Mouse (Mus musculus): Measurements from ENCODE around the gene Marc1. TPM values are rescaled to one million over a fixed set of nuclear protein-coding genes. Genes with fewer than 3 reads are reported as not detected.

Marc1 gene
- polyA plus RNA-seq, 1 experiment, result not detected

- no peaks in the 10 kb centered on the region for H3K27me3 ChIP-seq (ENCODE audit: control insufficient read depth, insufficient read depth, insufficient read length)
- no peaks in the 10 kb centered on the region for H3K36me3 ChIP-seq (ENCODE audit: control insufficient read depth, insufficient read depth)
- no peak overlapping the region for H3ac ChIP-seq (ENCODE audit: control insufficient read depth, insufficient read length)
- H3K4me3 ChIP-seq, result no peak overlapping the region
- TF ChIP-seq TCF3 (IDR thresholded peaks at IDR 0.05; ENCODE audit: insufficient read length, low read depth) (no peak), MAX (IDR thresholded peaks at IDR 0.05; ENCODE audit: low read depth) (no peak), MYOG (IDR thresholded peaks at IDR 0.05; ENCODE audit: control insufficient read depth in 1 of 3, insufficient read depth in 1 of 3, insufficient read length in 2 of 3, low read depth in 2 of 3) (no peak), SRF (IDR thresholded peaks at IDR 0.05; ENCODE audit: control insufficient read depth, insufficient read length, low read depth) (no peak), USF1 (IDR thresholded peaks at IDR 0.05; ENCODE audit: low read depth) (no peak), REST (IDR thresholded peaks at IDR 0.05; ENCODE audit: insufficient read depth, insufficient read length) (no peak), MYOD1 (IDR thresholded peaks at IDR 0.05; ENCODE audit: control insufficient read depth in 1 of 3, insufficient read length in 2 of 3, low read depth in 2 of 3) (no peak), E2F4 (IDR thresholded peaks at IDR 0.05; ENCODE audit: insufficient read depth) (no peak), CEBPB (IDR thresholded peaks at IDR 0.05; ENCODE audit: insufficient read depth, poor library complexity, severe bottlenecking) (no peak), POLR2AphosphoS2 (IDR thresholded peaks at IDR 0.05; ENCODE audit: insufficient read length, low read depth) (no peak), POLR2A (IDR thresholded peaks at IDR 0.05; ENCODE audit: insufficient read length, low read depth) (no peak), TCF12 (IDR thresholded peaks at IDR 0.05; ENCODE audit: insufficient read depth, poor library complexity, severe bottlenecking) (no peak)
- H3K4me2 ChIP-seq (ENCODE audit: low read depth), result no peak overlapping the region
- no peaks in the 10 kb centered on the region for H3K79me2 ChIP-seq (ENCODE audit: control insufficient read depth, insufficient read depth)
Measured at GRCm38 (mm10) chr1:184762941-184763340, 48.2 kb downstream of the Marc1 start.

- no peaks in the 10 kb centered on the region for H3K36me3 ChIP-seq (ENCODE audit: control insufficient read depth, insufficient read depth)
- TF ChIP-seq REST (IDR thresholded peaks at IDR 0.05; ENCODE audit: insufficient read depth, insufficient read length) (no peak), POLR2AphosphoS2 (IDR thresholded peaks at IDR 0.05; ENCODE audit: insufficient read length, low read depth) (no peak), SRF (IDR thresholded peaks at IDR 0.05; ENCODE audit: control insufficient read depth, insufficient read length, low read depth) (no peak), CEBPB (IDR thresholded peaks at IDR 0.05; ENCODE audit: insufficient read depth, poor library complexity, severe bottlenecking) (peak; percentile 48; the same call in 1 of the 2 replicates), MYOG (IDR thresholded peaks at IDR 0.05; ENCODE audit: control insufficient read depth in 1 of 3, insufficient read depth in 1 of 3, insufficient read length in 2 of 3, low read depth in 2 of 3) (no peak), POLR2A (IDR thresholded peaks at IDR 0.05; ENCODE audit: insufficient read length, low read depth) (no peak), MYOD1 (IDR thresholded peaks at IDR 0.05; ENCODE audit: control insufficient read depth in 1 of 3, insufficient read length in 2 of 3, low read depth in 2 of 3) (no peak), MAX (IDR thresholded peaks at IDR 0.05; ENCODE audit: low read depth) (no peak), TCF3 (IDR thresholded peaks at IDR 0.05; ENCODE audit: insufficient read length, low read depth) (no peak)
- H3ac ChIP-seq (ENCODE audit: control insufficient read depth, insufficient read length), result no peak overlapping the region
- H3K4me2 ChIP-seq (ENCODE audit: low read depth), result no peak overlapping the region
- H3K27me3 ChIP-seq (ENCODE audit: control insufficient read depth, insufficient read depth, insufficient read length), result no peaks in the 10 kb centered on the region
- H3K79me2 ChIP-seq (ENCODE audit: control insufficient read depth, insufficient read depth), result no peaks in the 10 kb centered on the region
- no peak overlapping the region for H3K4me3 ChIP-seq
Measured at GRCm38 (mm10) chr1:184761988-184762387, 49.1 kb downstream of the Marc1 start.

- Histone ChIP-seq H3K27me3 (ENCODE audit: control insufficient read depth, insufficient read depth, insufficient read length) (no peaks in the 10 kb centered on the region), H3K36me3 (ENCODE audit: control insufficient read depth, insufficient read depth) (no peaks in the 10 kb centered on the region), H3ac (ENCODE audit: control insufficient read depth, insufficient read length) (no peak overlapping the region), H3K4me2 (ENCODE audit: low read depth) (peak overlapping the region; percentile 1), H3K79me2 (ENCODE audit: control insufficient read depth, insufficient read depth) (no peaks in the 10 kb centered on the region), H3K4me3 (no peak overlapping the region)
- TF ChIP-seq SRF (IDR thresholded peaks at IDR 0.05; ENCODE audit: control insufficient read depth, insufficient read length, low read depth) (no peak), TCF12 (IDR thresholded peaks at IDR 0.05; ENCODE audit: insufficient read depth, poor library complexity, severe bottlenecking) (no peak), MAX (IDR thresholded peaks at IDR 0.05; ENCODE audit: low read depth) (no peak), MYOG (IDR thresholded peaks at IDR 0.05; ENCODE audit: control insufficient read depth in 1 of 3, insufficient read depth in 1 of 3, insufficient read length in 2 of 3, low read depth in 2 of 3) (no peak), USF1 (IDR thresholded peaks at IDR 0.05; ENCODE audit: low read depth) (no peak), MYOD1 (IDR thresholded peaks at IDR 0.05; ENCODE audit: control insufficient read depth in 1 of 3, insufficient read length in 2 of 3, low read depth in 2 of 3) (no peak), E2F4 (IDR thresholded peaks at IDR 0.05; ENCODE audit: insufficient read depth) (no peak), CEBPB (IDR thresholded peaks at IDR 0.05; ENCODE audit: insufficient read depth, poor library complexity, severe bottlenecking) (no peak), TCF3 (IDR thresholded peaks at IDR 0.05; ENCODE audit: insufficient read length, low read depth) (no peak), POLR2A (IDR thresholded peaks at IDR 0.05; ENCODE audit: insufficient read length, low read depth) (no peak), REST (IDR thresholded peaks at IDR 0.05; ENCODE audit: insufficient read depth, insufficient read length) (no peak), POLR2AphosphoS2 (IDR thresholded peaks at IDR 0.05; ENCODE audit: insufficient read length, low read depth) (no peak)
Measured at GRCm38 (mm10) chr1:184752671-184753070, 58.4 kb downstream of the Marc1 start.

GRCm38 (mm10) chr1:184750114-184750664 lies 60.9 kb downstream of the Marc1 start:
- TF ChIP-seq POLR2AphosphoS2 (IDR thresholded peaks at IDR 0.05; ENCODE audit: insufficient read length, low read depth) (no peak), TCF12 (IDR thresholded peaks at IDR 0.05; ENCODE audit: insufficient read depth, poor library complexity, severe bottlenecking) (no peak), SRF (IDR thresholded peaks at IDR 0.05; ENCODE audit: control insufficient read depth, insufficient read length, low read depth) (no peak), MYOG (IDR thresholded peaks at IDR 0.05; ENCODE audit: control insufficient read depth in 1 of 3, insufficient read depth in 1 of 3, insufficient read length in 2 of 3, low read depth in 2 of 3) (no peak), REST (IDR thresholded peaks at IDR 0.05; ENCODE audit: insufficient read depth, insufficient read length) (no peak)
- no peaks in the 10 kb centered on the region for H3K36me3 ChIP-seq (ENCODE audit: control insufficient read depth, insufficient read depth)
- no peak overlapping the region for H3ac ChIP-seq (ENCODE audit: control insufficient read depth, insufficient read length)
- H3K4me2 ChIP-seq (ENCODE audit: low read depth), result no peak overlapping the region
- H3K4me3 ChIP-seq, result no peak overlapping the region
- H3K27me3 ChIP-seq (ENCODE audit: control insufficient read depth, insufficient read depth, insufficient read length), result no peaks in the 10 kb centered on the region
- H3K79me2 ChIP-seq (ENCODE audit: control insufficient read depth, insufficient read depth), result no peaks in the 10 kb centered on the region

All from myocyte (in vitro differentiated cells).